Mouse (Mus musculus): ENCODE measurements around the gene Trappc13.
A peak's percentile ranks its signal among the peaks of the same experiment; 100 is the strongest.

Gene Trappc13

GRCm38 (mm10) chr13:104113782-104114181 is 64.5 kb downstream of the Trappc13 start:
- no peak for DNase-seq

GRCm38 (mm10) chr13:104112266-104112900 is 65.9 kb downstream of the Trappc13 start:
- DNase-seq, result no peak

DNA sequence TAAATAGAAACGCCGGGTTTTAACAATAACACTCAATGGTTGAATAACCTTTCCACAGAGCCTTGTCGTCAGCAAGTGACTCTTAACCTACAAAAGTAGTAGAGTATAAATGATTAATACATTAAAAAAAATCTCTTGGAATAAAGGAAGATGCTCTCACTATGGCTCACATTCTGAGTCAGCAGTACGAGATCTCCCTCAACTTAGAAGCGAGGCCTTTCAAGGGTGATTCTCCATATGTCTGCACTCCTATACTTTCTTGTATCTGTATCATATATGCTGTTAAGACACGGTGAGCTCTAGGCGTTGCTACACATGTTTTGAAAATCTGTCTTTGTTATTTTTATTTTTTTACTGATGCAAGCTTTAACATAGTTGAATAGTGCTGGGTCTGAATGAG is 67.7 kb downstream of the Trappc13 start:
- DNase-seq, result no peak

- DNase-seq, result peak; percentile 69 to 75
These were observed 68.3 kb downstream of the Trappc13 start for GRCm38 (mm10) chr13:104109816-104110521.

GRCm38 (mm10) chr13:104109288-104109815 is 68.9 kb downstream of the Trappc13 start, which contains the start of the genes Nln and Sgtb:
TSS of gene Nln (minus strand) at chr13:104109614.
TSS of gene Sgtb (plus strand) at chr13:104109741.
- peak; percentile 77 to 79 for DNase-seq

DNA sequence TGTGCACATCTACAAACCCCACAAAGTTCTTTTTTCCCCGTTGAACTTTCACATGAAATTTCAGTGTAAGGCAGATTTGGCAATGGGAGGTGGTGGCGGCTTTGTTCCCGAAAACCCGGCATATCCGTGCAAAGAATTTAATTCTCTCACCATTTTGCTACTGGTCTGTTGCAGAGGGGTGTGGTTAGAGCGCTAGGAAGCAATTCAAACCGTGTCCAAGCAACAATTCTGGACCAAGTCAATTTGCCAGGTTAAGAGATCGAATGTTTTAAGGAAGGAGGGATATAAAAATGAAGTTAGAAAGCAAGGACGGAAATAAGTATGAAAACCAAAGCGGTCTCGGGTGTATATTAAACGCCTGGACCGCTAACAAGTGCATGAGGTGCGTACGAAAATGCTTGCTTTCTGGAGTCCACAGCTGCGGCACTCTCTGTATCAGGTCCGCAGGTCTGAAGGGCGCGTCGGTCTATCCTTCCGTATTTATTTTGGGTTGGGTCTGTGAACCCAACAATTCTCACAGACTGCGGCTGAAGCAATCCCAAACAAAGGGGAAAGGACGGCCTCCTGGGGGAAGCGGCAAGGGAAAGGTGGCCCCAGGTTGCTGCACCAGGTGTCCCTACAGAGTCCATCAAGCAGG is 69.5 kb downstream of the Trappc13 start:
- DNase-seq, result no peak

GRCm38 (mm10) chr13:104101606-104102235 is 76.5 kb downstream of the Trappc13 start:
- no peak for DNase-seq

DNA sequence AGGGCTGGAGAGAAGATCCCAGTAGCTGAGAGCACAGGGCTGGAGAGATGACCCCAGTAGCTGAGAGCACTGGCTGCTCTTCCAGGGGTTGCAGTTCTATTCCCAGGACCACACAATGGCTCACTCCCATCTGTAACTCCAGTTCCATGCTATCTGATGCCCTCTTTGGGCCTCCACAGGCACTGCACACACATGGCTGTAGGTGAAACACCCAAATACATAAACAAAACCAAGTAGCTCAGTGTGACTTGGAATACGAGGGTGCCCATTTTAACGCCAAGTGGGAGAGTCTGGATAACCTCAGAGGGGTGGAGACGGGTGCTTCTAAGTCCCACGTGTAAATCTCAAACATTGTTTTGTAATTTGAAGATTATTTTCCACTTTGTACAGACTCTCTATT is 77.9 kb downstream of the Trappc13 start:
- DNase-seq, result no peak

DNA sequence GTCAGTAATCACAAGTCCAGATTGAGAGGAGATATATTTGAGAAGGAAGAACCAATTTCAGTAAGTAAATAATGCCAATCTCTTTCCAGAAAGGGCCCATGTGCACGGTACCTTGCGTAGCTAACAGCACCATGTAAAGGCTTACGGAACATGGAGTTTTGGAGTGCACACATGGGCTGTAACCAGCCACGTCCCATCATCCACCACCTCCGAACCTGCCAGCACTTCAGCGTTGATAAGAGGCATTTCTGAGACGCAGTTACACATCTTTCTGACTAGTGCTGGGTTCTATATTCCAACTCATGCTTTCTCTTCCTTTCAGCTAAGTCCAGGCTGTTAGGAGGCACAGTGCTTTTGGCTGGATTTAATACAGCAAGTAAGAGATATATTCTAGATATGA is 81.1 kb downstream of the Trappc13 start:
- DNase-seq, result no peak

DNA sequence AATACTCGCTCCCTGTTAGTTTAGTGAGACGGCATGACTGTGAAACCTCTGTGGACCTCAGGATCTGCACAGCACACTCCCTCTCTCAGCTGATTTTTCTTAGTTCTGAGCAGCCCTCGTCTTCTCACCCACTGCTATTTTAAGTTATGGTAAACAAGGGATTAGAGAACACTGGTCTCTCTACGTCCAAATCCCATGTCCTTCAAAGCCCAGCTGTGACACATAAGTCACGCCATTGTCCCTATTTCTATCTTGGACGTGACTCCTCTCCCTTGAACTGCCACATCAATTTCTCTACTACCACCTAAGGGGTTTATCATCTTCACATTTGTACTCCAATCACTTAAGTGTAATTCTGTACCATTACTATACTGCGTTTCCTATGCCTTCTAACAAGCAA is 82.3 kb downstream of the Trappc13 start:
- DNase-seq, result no peak

DNA sequence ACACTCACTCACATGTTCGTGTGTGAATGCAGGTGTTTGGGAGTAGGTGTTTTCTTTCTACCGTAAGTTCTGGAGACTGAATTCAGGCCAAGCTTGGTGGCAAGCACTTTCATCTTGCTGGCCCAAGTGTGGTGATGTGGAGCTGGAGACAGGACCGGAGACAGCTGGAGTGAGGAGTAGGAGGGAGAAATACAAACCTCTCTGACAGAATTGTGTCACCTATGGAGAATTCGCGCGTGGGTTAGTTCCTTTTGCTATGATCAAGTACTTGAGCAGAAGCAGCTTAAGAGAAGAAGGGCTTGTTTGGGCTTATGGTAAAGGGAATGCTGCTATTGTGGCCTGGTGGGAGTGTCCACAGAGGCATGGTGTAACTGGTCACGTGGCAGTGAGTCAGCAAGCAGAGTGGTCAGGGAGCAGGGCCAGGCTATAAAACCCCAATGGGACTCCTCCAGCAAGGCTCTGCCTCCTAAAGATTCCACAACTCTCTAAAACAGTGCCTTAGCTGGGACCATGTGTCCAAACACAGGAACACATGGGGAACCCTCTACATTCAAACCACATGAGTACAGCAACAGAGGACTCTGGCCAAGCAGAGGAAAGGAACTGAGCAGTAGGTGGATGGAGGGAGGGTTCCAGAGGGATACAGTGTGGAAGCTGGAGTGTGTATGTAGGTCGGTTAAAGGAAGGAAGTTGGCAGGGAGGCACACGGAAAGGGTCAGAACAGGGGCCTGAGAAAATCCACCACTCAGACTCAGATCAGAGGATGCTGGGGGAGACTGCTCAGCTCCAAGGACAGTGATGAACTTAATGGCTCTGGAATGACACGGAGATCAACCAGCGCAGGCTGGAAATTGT is 83.5 kb downstream of the Trappc13 start:
- no peak for DNase-seq
